Mouse (Mus musculus): ENCODE results near the gene 1700023F06Rik. TPM values are rescaled to one million over a fixed set of nuclear protein-coding genes. Genes with fewer than 3 reads are reported as not detected.

Gene 1700023F06Rik
- total RNA-seq, 2 experiments from 2014 or later: 2.3 TPM

GRCm38 (mm10) chr11:103171286-103171620, 37.1 kb downstream of the 1700023F06Rik start:
- intact Hi-C loops (cut with DNase I): no loop called here
- no peak for DNase-seq (ENCODE audit: low spot score in 2 of 2)

- intact Hi-C loops (cut with DNase I): no loop called here
- DNase-seq (ENCODE audit: low spot score in 2 of 2): peak in 1 of 2 experiments; percentile 44
Observed at GRCm38 (mm10) chr11:103170494-103171285, 37.7 kb downstream of the 1700023F06Rik start, which contains the start of gene Fmnl1. Gene Fmnl1 (plus strand): TSS chr11:103171107.

- intact Hi-C loops (cut with DNase I): no loop called here
- DNase-seq (ENCODE audit: low spot score in 2 of 2): no peak
Observed at GRCm38 (mm10) chr11:103170111-103170493, 38.3 kb downstream of the 1700023F06Rik start.

- no peak for DNase-seq (ENCODE audit: low spot score in 2 of 2)
- intact Hi-C loops (cut with DNase I): no loop called here
Observed at GRCm38 (mm10) chr11:103169664-103170063, 38.7 kb downstream of the 1700023F06Rik start.

- intact Hi-C loops (cut with DNase I): loop anchor here (1.0 kb wide), 1 partner anchor 156 kb away; no protein-coding TSS in a partner anchor
- peak; percentile 80 for DNase-seq (ENCODE audit: low spot score in 2 of 2)
Observed at GRCm38 (mm10) chr11:103168690-103169390, 39.5 kb downstream of the 1700023F06Rik start.

DNA sequence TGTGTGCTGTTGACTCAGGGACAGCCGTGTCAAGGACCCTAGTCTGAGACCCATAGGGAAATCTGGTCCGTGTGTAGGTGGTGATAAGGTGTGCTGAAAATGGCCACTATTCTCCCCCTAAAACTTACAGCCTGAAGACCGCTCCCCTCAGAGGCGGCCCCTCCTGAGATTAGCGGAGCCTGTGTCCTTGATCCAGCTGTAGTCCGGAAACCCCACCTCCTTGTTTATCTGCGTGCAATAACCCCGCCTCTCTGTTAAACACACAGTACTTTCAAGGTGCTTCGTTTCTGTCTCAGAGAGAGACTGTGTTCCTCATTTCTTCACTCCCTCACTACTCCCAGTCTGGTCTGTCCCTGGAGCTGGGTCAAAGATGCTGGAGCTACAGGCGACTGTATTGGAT, 44.0 kb downstream of the 1700023F06Rik start:
- intact Hi-C loops (cut with DNase I): no loop called here
- no peak for DNase-seq (ENCODE audit: low spot score in 2 of 2)

DNA sequence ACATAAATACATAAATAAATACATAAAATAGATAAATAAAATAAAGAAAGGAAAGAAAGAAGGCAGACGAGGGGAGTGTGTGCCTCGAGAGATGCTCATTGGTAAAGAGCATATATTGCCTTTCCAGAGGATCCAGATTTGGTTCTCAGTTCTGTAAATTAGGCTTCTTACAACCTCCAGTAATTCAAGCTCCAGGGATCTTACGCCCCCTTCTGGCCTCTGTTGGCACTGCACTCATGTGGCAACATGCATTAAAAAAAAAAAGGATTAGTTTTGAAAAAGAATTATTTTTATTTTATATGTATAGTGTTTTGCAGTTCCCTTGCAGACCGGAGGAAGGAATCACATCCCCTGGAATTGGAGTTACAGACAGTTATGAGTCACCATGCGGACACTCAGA, 46.2 kb downstream of the 1700023F06Rik start:
- DNase-seq (ENCODE audit: low spot score in 2 of 2): no peak
- intact Hi-C loops (cut with DNase I): no loop called here

- no peak for DNase-seq (ENCODE audit: low spot score in 2 of 2)
- intact Hi-C loops (cut with DNase I): no loop called here
Observed at GRCm38 (mm10) chr11:103161449-103161848, 46.9 kb downstream of the 1700023F06Rik start.

DNA sequence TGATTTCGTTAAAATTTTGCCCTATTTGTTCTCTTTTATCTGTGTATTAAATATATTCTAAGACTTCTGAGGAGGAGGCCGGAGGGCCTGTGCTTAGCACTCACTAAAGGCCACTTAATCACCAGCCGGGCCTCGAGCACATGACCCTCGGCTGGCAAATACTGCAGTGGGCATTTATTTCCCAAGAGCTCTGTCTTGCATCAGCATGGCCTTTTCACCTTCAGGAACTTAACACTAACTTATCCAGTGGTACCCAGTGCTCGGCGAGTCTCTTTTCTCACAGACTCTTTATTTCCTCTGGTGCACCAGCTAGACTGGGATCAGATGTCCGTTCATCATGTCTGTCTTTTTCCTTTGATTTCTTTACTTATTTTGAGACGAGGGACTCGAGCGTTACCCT, 47.6 kb downstream of the 1700023F06Rik start:
- intact Hi-C loops (cut with DNase I): no loop called here

DNA sequence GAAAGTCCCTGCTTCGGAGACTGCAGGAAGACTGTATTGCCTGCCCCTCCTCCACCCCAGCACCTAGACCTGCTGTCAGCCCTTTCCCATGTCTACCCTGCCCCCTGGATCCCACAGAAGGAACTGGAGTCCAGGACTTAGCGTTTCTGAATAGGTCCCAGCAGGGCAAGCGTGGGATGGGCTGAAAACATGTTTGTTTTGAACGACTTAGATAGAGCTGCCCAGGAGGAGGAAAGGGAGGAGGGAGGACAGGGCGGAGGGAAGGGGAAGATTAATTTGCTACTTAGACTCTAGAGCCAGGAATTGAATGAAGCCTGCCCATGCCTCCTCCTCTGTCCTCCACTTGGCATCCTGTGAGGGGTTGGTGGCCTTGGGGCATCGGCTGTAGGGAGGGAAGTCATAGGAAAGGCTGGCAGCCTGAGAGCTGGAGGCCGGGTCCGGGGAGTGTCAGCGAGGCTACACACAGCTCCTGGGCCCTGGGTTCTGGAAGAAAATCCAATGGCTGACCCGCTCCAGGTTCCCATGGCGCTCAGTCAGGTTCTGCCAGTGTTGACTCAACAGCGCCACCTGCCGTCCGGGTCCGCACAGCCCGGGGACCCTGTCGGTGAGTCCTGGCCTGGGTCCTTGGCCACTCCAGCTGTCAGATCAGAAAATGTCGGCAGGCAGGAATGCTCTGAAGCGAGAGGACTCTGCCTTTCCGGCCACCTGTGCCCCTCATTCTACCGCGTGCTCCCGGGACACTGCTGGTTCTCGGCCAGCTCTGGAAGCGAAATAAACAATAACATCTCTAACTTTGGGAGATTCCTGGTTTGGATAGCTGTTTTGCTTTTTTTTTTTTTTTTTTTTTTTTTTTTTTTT, 49.5 kb downstream of the 1700023F06Rik start:
- peak; percentile 90 to 93 for DNase-seq (ENCODE audit: low spot score in 2 of 2)
- intact Hi-C loops (cut with DNase I): loop anchor here (1.0 kb wide), 2 partner anchors 42 to 57 kb away; no protein-coding TSS in a partner anchor

More for the DNA sequence above, 47.6 kb downstream of the 1700023F06Rik start:
- no peak for DNase-seq (ENCODE audit: low spot score in 2 of 2)

GRCm38 (mm10) chr11:103149771-103150170, 58.6 kb downstream of the 1700023F06Rik start:
- intact Hi-C loops (cut with DNase I): no loop called here
- DNase-seq (ENCODE audit: low spot score in 2 of 2): no peak

Other genes with a start within 250 kb of the 1700023F06Rik start
- 100 to 1,000 TPM; 105 to 107 TPM for gene Nmt1, start 180.4 kb downstream of the 1700023F06Rik start, total RNA-seq (2021)
- gene Dcakd, start 180.2 kb downstream of the 1700023F06Rik start, total RNA-seq (2021): 10 to 100 TPM; 90.2 to 93.2 TPM
- 10 to 100 TPM; 14.1 to 14.7 TPM for gene Plcd3, start 106.9 kb downstream of the 1700023F06Rik start, total RNA-seq (2021)
- gene Acbd4, start 106.9 kb downstream of the 1700023F06Rik start, total RNA-seq (2021): 10 to 100 TPM; 71.3 to 71.5 TPM
- gene Hexim1, start 92.3 kb downstream of the 1700023F06Rik start, total RNA-seq (2021): 10 to 100 TPM; 43.7 to 45.4 TPM
- gene Hexim2, start 76.1 kb downstream of the 1700023F06Rik start, total RNA-seq (2021): 10 to 100 TPM; 15.4 TPM
- 100 to 1,000 TPM; 132 to 143 TPM for gene Fmnl1, start 37.5 kb downstream of the 1700023F06Rik start, total RNA-seq (2021)
- 1 to 10 TPM; 1.0 to 1.2 TPM for gene Spata32, start 9.9 kb upstream of the 1700023F06Rik start, total RNA-seq (2021)
- 1 to 10 TPM; 2.6 to 3.8 TPM for gene Map3k14, start 58.9 kb upstream of the 1700023F06Rik start, total RNA-seq (2021)
- 10 to 100 TPM; 10.8 to 12.4 TPM for gene Arhgap27, start 155.1 kb upstream of the 1700023F06Rik start, total RNA-seq (2021)
- 10 to 100 TPM; 15.5 to 16.9 TPM for gene Plekhm1, start 204.1 kb upstream of the 1700023F06Rik start, total RNA-seq (2021)

Measured in left cerebral cortex, postnatal 14 days (tissue).